Mouse (Mus musculus) midbrain, embryonic 10.5 days (tissue): ENCODE data around the gene Hist1h3g. TPM values are rescaled to one million over a fixed set of nuclear protein-coding genes. Genes with fewer than 3 reads are reported as not detected.

ENCODE experiments used
- DNase-seq: peaks from one replicate; pipeline ENCODE4 v3.0.0-alpha.2; 2017; ENCODE audit warnings: low spot score
- H3K27ac ChIP-seq: fragments of 300-500 bp; sonication (generic); replicated peaks from 2 replicates; pipeline ENCODE4 v1.5.1; 2016; ENCODE audit warnings: mild to moderate bottlenecking
- H3K27me3 ChIP-seq: fragments of 300-500 bp; sonication (generic); 2 replicates; pipeline ENCODE4 v1.6.1; 2016; ENCODE audit warnings: low read depth, mild to moderate bottlenecking; ENCODE audit not compliant: poor library complexity, severe bottlenecking
- H3K36me3 ChIP-seq: fragments of 300-500 bp; sonication (generic); 2 replicates; pipeline ENCODE4 v1.6.1; 2016; ENCODE audit warnings: mild to moderate bottlenecking, moderate library complexity
- H3K4me1 ChIP-seq: fragments of 300-500 bp; sonication (generic); 2 replicates; pipeline ENCODE4 v1.6.1; 2016
- H3K4me3 ChIP-seq: fragments of 300-500 bp; sonication (generic); 2 replicates; pipeline ENCODE4 v1.5.1; 2016; ENCODE audit warnings: mild to moderate bottlenecking, moderate library complexity
- H3K9me3 ChIP-seq: fragments of 300-500 bp; sonication (generic); replicated peaks from 2 replicates; pipeline ENCODE4 v1.6.1; 2016; ENCODE audit warnings: mild to moderate bottlenecking
- WGBS: fragments of 180-500 bp; shearing (Covaris S2); methylation state at CpG from one replicate; pipeline ENCODE4 v1.1.7; 2016; 5-methylcytosine and 5-hydroxymethylcytosine counted together
- microRNA-seq: library from miRNA; unstranded; fragments of <30 nt; microRNA quantifications from one replicate; pipeline ENCODE4, GENCODE M21; 2017
- polyA plus RNA-seq: library from polyadenylated mRNA; unstranded; fragments of >200 nt; fragmentation: Nextera tagmentation; extraction: Ambion mirVana; gene quantifications from 2 replicates; pipeline ENCODE4 v1.2.1, GENCODE M21; 2016

Hist1h3g gene
- polyA plus RNA-seq, 1 experiment from 2014 or later, result 5.5 TPM

DNA sequence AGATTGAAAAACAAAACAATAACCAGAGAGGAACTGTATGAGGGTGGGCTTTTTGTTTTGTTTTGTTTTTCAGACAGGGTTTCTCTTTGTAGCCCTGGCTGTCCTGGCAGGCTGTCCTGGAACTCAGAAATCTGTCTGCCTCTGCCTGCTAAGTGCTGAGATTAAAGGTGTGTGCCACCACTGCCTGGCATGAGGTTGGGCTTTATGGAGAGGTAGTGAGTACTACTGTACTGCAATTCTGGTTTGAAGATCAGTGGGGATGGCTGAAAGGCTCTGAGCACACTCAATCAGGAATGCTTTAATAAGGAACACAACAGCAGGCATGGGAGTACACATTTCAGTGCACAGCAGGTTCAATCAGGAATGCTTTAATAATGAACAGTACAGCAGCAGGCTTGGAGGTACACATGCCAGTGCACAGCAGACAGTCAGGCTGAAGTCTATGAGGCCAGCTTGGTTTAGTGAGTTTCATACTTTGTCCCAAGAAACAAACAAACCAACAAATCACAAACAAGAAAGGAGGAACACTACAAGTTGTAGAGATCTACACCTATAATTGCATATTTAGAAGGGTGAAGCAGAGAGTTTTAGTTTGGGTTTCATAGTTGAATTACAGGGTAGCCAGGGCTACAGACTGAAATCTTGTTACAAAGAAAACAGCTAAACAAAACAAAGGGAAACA lies 48.3 kb downstream of the Hist1h3g start:
- peaks cover 51% of the 10 kb centered on the region for H3K4me1 ChIP-seq
- H3K4me3 ChIP-seq, result peak overlapping the region; percentile 63; the same call in 1 of the 2 replicates
- H3K36me3 ChIP-seq, result no peaks in the 10 kb centered on the region
- H3K27ac ChIP-seq, result peak overlapping the region; percentile 94
- no peaks in the 10 kb centered on the region for H3K9me3 ChIP-seq
- H3K27me3 ChIP-seq, result no peaks in the 10 kb centered on the region
- peak; percentile 19 for DNase-seq

DNA sequence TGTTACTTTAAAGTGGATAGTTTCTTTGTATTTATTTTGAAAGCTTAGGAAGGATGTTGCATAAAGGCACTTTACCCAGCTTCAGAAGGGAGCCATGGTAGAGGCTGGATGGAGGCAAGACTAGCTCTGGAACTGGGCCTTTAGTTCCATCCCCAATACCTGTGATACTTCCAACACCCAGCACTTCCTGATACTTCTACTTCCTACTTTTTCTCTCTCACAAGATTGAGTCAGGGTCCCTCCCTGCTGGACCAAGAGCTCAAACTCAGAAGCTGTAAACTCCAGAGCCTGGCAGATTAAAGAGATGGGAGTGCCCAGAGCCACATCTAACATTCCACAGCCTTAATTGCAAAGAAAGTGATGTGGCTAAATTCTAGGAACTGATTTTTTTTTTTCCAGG lies 49.1 kb downstream of the Hist1h3g start:
- H3K9me3 ChIP-seq, result no peaks in the 10 kb centered on the region
- H3K4me3 ChIP-seq, result peak overlapping the region; percentile 49
- DNase-seq, result peak; percentile 31
- no peaks in the 10 kb centered on the region for H3K36me3 ChIP-seq
- peak overlapping the region; percentile 94 for H3K27ac ChIP-seq
- peaks cover 51% of the 10 kb centered on the region for H3K4me1 ChIP-seq
- no peaks in the 10 kb centered on the region for H3K27me3 ChIP-seq

- peak overlapping the region; percentile 94 for H3K27ac ChIP-seq
- peak; percentile 77 for DNase-seq
- peak overlapping the region; percentile 49 for H3K4me3 ChIP-seq
- H3K9me3 ChIP-seq, result no peaks in the 10 kb centered on the region
- H3K36me3 ChIP-seq, result no peaks in the 10 kb centered on the region
- H3K27me3 ChIP-seq, result no peaks in the 10 kb centered on the region
- under 1% methylated on average over 21 of the region's 21 CpGs for WGBS
- H3K4me1 ChIP-seq, result peaks cover 51% of the 10 kb centered on the region
These were observed 49.8 kb downstream of the Hist1h3g start for GRCm38 (mm10) chr13:23585029-23585441.

Small RNAs within 50 kb of the gene (microRNA-seq; reads per million reads assigned to microRNA genes)
- gene Gm44297 (0.90 reads per million), gene Gm44359 (not detected), gene Gm44394 (not detected), gene n-TStga1 (3.6 reads per million, percentile 6 among the genes with 10 or more reads in this experiment)

Other genes with a start within 250 kb of the Hist1h3g start
- gene Zfp322a, start 166.2 kb upstream of the Hist1h3g start, polyA plus RNA-seq, result 55.6 and 58.6 TPM in 2 replicates
- gene Abt1, start 111.6 kb upstream of the Hist1h3g start, polyA plus RNA-seq, result 14.3 and 14.7 TPM in 2 replicates
- gene Btn1a1, start 69.5 kb upstream of the Hist1h3g start, polyA plus RNA-seq, result 0.04 and 0.06 TPM in 2 replicates
- 0.26 and 0.38 TPM in 2 replicates for gene Btn2a2, start 46.6 kb upstream of the Hist1h3g start, polyA plus RNA-seq
- gene Hist1h4h, start 4.4 kb upstream of the Hist1h3g start, polyA plus RNA-seq, result 2.0 and 4.1 TPM in 2 replicates
- 4.7 and 9.5 TPM in 2 replicates for gene Hist1h2af, start 1.5 kb upstream of the Hist1h3g start, polyA plus RNA-seq
- 1.00 and 1.0 TPM in 2 replicates for gene Hist1h2bh, start 8.0 kb downstream of the Hist1h3g start, polyA plus RNA-seq
- gene Hist1h3f, start 8.6 kb downstream of the Hist1h3g start, polyA plus RNA-seq, result 1.1 and 1.5 TPM in 2 replicates
- gene Hist1h4f, start 16.2 kb downstream of the Hist1h3g start, polyA plus RNA-seq, result 1.7 TPM in 1 of 2 replicates, not detected in the other
- 0.58 and 0.63 TPM in 2 replicates for gene Hist1h1d, start 17.8 kb downstream of the Hist1h3g start, polyA plus RNA-seq
- gene Hist1h3e, start 26.9 kb downstream of the Hist1h3g start, polyA plus RNA-seq, result 5.1 and 7.2 TPM in 2 replicates
- 85.6 and 104 TPM in 2 replicates for gene Hist1h2ae, start 35.8 kb downstream of the Hist1h3g start, polyA plus RNA-seq
- 4.5 and 6.4 TPM in 2 replicates for gene Hist1h2bg, start 36.0 kb downstream of the Hist1h3g start, polyA plus RNA-seq
- 3.8 TPM in 2 replicates for gene Hist1h2bf, start 38.8 kb downstream of the Hist1h3g start, polyA plus RNA-seq
- gene Hist1h2ad, start 39.0 kb downstream of the Hist1h3g start, polyA plus RNA-seq, result 0.67 and 1.3 TPM in 2 replicates
- gene Hist1h3d, start 40.3 kb downstream of the Hist1h3g start, polyA plus RNA-seq, result 6.2 and 10.8 TPM in 2 replicates
- gene Hist1h4d, start 46.2 kb downstream of the Hist1h3g start, polyA plus RNA-seq, result 95.1 and 103 TPM in 2 replicates
- gene Hist1h2be, start 85.7 kb downstream of the Hist1h3g start, polyA plus RNA-seq, result 3.1 and 3.2 TPM in 2 replicates
- gene Hist1h1e, start 87.1 kb downstream of the Hist1h3g start, polyA plus RNA-seq, result 18.0 and 22.4 TPM in 2 replicates
- 1.3 TPM in 2 replicates for gene Hist1h2ac, start 148.5 kb downstream of the Hist1h3g start, polyA plus RNA-seq
- gene Hist1h2bc, start 148.8 kb downstream of the Hist1h3g start, polyA plus RNA-seq, result 22.1 and 23.9 TPM in 2 replicates
- gene Hist1h1t, start 160.4 kb downstream of the Hist1h3g start, polyA plus RNA-seq, result not detected in 2 replicates
- 4.9 and 5.1 TPM in 2 replicates for gene Hist1h4c, start 163.0 kb downstream of the Hist1h3g start, polyA plus RNA-seq
- gene Hfe, start 175.4 kb downstream of the Hist1h3g start, polyA plus RNA-seq, result 2.3 and 2.5 TPM in 2 replicates
- 8.8 and 9.5 TPM in 2 replicates for gene Hist1h1c, start 203.4 kb downstream of the Hist1h3g start, polyA plus RNA-seq
- gene Hist1h3c, start 210.2 kb downstream of the Hist1h3g start, polyA plus RNA-seq, result 7.3 and 9.5 TPM in 2 replicates
- 2.3 and 2.4 TPM in 2 replicates for gene Hist1h2bb, start 211.3 kb downstream of the Hist1h3g start, polyA plus RNA-seq
- 44.4 and 45.3 TPM in 2 replicates for gene Hist1h2ab, start 215.7 kb downstream of the Hist1h3g start, polyA plus RNA-seq
- gene Hist1h3b, start 216.8 kb downstream of the Hist1h3g start, polyA plus RNA-seq, result 8.1 and 11.3 TPM in 2 replicates
- gene Hist1h4b, start 221.6 kb downstream of the Hist1h3g start, polyA plus RNA-seq, result 4.9 and 6.9 TPM in 2 replicates
- gene Hist1h4a, start 225.8 kb downstream of the Hist1h3g start, polyA plus RNA-seq, result 0.42 TPM in 1 of 2 replicates, not detected in the other
- 3.6 and 3.9 TPM in 2 replicates for gene Hist1h3a, start 227.0 kb downstream of the Hist1h3g start, polyA plus RNA-seq
- gene Hist1h1a, start 228.2 kb downstream of the Hist1h3g start, polyA plus RNA-seq, result 1.7 and 2.7 TPM in 2 replicates
- gene Trim38, start 234.5 kb downstream of the Hist1h3g start, polyA plus RNA-seq, result 0.20 TPM in 1 of 2 replicates, not detected in the other